Mouse (Mus musculus): ENCODE results near the gene Epn2. TPM values are rescaled to one million over a fixed set of nuclear protein-coding genes. Genes with fewer than 3 reads are reported as not detected.

Gene Epn2
- polyA plus RNA-seq (2012; fragmentation: generic; extraction: Trizol) = 14.1 TPM

- peak within 1 kb of the TSS; percentile 69 for H3K4me2 ChIP-seq (ENCODE audit: low read depth)
- peaks cover 45% of the 10 kb centered on the region for H3K79me2 ChIP-seq (ENCODE audit: control insufficient read depth, insufficient read depth)
- peak; percentile 43 for TF ChIP-seq E2F4 (IDR thresholded peaks at IDR 0.05; ENCODE audit: insufficient read depth)
- TF ChIP-seq TCF12 (IDR thresholded peaks at IDR 0.05; ENCODE audit: insufficient read depth, poor library complexity, severe bottlenecking) = no peak
- TF ChIP-seq POLR2AphosphoS2 (IDR thresholded peaks at IDR 0.05; ENCODE audit: insufficient read length, low read depth) = peak; percentile 81
- no peak for TF ChIP-seq TCF3 (IDR thresholded peaks at IDR 0.05; ENCODE audit: insufficient read length, low read depth)
- TF ChIP-seq SRF (IDR thresholded peaks at IDR 0.05; ENCODE audit: control insufficient read depth, insufficient read length, low read depth) = no peak
- TF ChIP-seq MAX (IDR thresholded peaks at IDR 0.05; ENCODE audit: low read depth) = no peak
- TF ChIP-seq REST (IDR thresholded peaks at IDR 0.05; ENCODE audit: insufficient read depth, insufficient read length) = no peak
- TF ChIP-seq POLR2A (IDR thresholded peaks at IDR 0.05; ENCODE audit: insufficient read length, low read depth) = peak; percentile 84
- TF ChIP-seq USF1 (IDR thresholded peaks at IDR 0.05; ENCODE audit: low read depth) = no peak
- no peak for TF ChIP-seq MYOD1 (IDR thresholded peaks at IDR 0.05; ENCODE audit: control insufficient read depth in 1 of 3, insufficient read length in 2 of 3, low read depth in 2 of 3)
- TF ChIP-seq MYOG (IDR thresholded peaks at IDR 0.05; ENCODE audit: control insufficient read depth in 1 of 3, insufficient read depth in 1 of 3, insufficient read length in 2 of 3, low read depth in 2 of 3) = peak in 1 of 3 experiments; percentile 24
- peak within 1 kb of the TSS; percentile 54 for H3K4me3 ChIP-seq
- no peaks in the 10 kb centered on the region for H3K36me3 ChIP-seq (ENCODE audit: control insufficient read depth, insufficient read depth)
- peak within 1 kb of the TSS; percentile 92 for H3ac ChIP-seq (ENCODE audit: control insufficient read depth, insufficient read length)
- H3K27me3 ChIP-seq (ENCODE audit: control insufficient read depth, insufficient read depth, insufficient read length) = no peaks in the 10 kb centered on the region
Observed at GRCm38 (mm10) chr11:61578983-61579877, at the start of gene Epn2. Gene Epn2, minus strand, starts transcription at chr11:61579687.

DNA sequence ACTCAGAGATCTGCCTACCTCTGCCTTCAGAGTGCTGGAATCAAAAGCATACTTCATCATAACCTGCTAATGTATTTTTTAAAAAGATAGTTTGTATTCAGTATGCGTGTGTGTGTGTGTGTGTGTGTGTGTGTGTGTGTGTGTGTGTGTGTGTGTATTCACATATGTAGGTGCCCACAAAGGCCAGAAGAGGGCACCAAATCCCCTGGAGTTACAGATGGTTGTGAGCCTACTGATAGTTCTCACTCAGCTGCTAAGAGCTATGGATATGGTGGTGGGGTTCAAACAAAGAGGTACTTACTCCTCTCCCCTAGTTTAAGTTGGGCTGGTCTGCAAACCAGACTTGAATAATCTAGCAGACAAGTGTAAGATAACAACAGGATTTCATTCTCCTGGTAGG lies 47.0 kb upstream of the Epn2 start:
- no peak overlapping the region for H3K4me2 ChIP-seq (ENCODE audit: low read depth)
- TF ChIP-seq POLR2AphosphoS2 (IDR thresholded peaks at IDR 0.05; ENCODE audit: insufficient read length, low read depth) (no peak), MAX (IDR thresholded peaks at IDR 0.05; ENCODE audit: low read depth) (no peak), TCF12 (IDR thresholded peaks at IDR 0.05; ENCODE audit: insufficient read depth, poor library complexity, severe bottlenecking) (no peak), E2F4 (IDR thresholded peaks at IDR 0.05; ENCODE audit: insufficient read depth) (no peak), POLR2A (IDR thresholded peaks at IDR 0.05; ENCODE audit: insufficient read length, low read depth) (no peak), TCF3 (IDR thresholded peaks at IDR 0.05; ENCODE audit: insufficient read length, low read depth) (no peak), USF1 (IDR thresholded peaks at IDR 0.05; ENCODE audit: low read depth) (no peak), MYOG (IDR thresholded peaks at IDR 0.05; ENCODE audit: control insufficient read depth in 1 of 3, insufficient read depth in 1 of 3, insufficient read length in 2 of 3, low read depth in 2 of 3) (no peak), CEBPB (IDR thresholded peaks at IDR 0.05; ENCODE audit: insufficient read depth, poor library complexity, severe bottlenecking) (no peak), MYOD1 (IDR thresholded peaks at IDR 0.05; ENCODE audit: control insufficient read depth in 1 of 3, insufficient read length in 2 of 3, low read depth in 2 of 3) (no peak), SRF (IDR thresholded peaks at IDR 0.05; ENCODE audit: control insufficient read depth, insufficient read length, low read depth) (no peak), REST (IDR thresholded peaks at IDR 0.05; ENCODE audit: insufficient read depth, insufficient read length) (no peak)

GRCm38 (mm10) chr11:61625136-61625535 lies 45.6 kb upstream of the Epn2 start:
- no peak for TF ChIP-seq CEBPB (IDR thresholded peaks at IDR 0.05; ENCODE audit: insufficient read depth, poor library complexity, severe bottlenecking)
- TF ChIP-seq POLR2AphosphoS2 (IDR thresholded peaks at IDR 0.05; ENCODE audit: insufficient read length, low read depth) = no peak
- no peak for TF ChIP-seq SRF (IDR thresholded peaks at IDR 0.05; ENCODE audit: control insufficient read depth, insufficient read length, low read depth)
- no peak for TF ChIP-seq POLR2A (IDR thresholded peaks at IDR 0.05; ENCODE audit: insufficient read length, low read depth)
- TF ChIP-seq MYOG (IDR thresholded peaks at IDR 0.05; ENCODE audit: control insufficient read depth in 1 of 3, insufficient read depth in 1 of 3, insufficient read length in 2 of 3, low read depth in 2 of 3) = no peak
- TF ChIP-seq TCF12 (IDR thresholded peaks at IDR 0.05; ENCODE audit: insufficient read depth, poor library complexity, severe bottlenecking) = no peak
- H3K4me3 ChIP-seq = no peak overlapping the region
- H3K79me2 ChIP-seq (ENCODE audit: control insufficient read depth, insufficient read depth) = no peaks in the 10 kb centered on the region
- no peak overlapping the region for H3ac ChIP-seq (ENCODE audit: control insufficient read depth, insufficient read length)
- no peaks in the 10 kb centered on the region for H3K36me3 ChIP-seq (ENCODE audit: control insufficient read depth, insufficient read depth)
- H3K27me3 ChIP-seq (ENCODE audit: control insufficient read depth, insufficient read depth, insufficient read length) = no peaks in the 10 kb centered on the region
- no peak overlapping the region for H3K4me2 ChIP-seq (ENCODE audit: low read depth)

More for the DNA sequence above, 47.0 kb upstream of the Epn2 start:
- Histone ChIP-seq H3K27me3 (ENCODE audit: control insufficient read depth, insufficient read depth, insufficient read length) (no peaks in the 10 kb centered on the region), H3K4me3 (no peak overlapping the region), H3K79me2 (ENCODE audit: control insufficient read depth, insufficient read depth) (no peaks in the 10 kb centered on the region), H3K36me3 (ENCODE audit: control insufficient read depth, insufficient read depth) (no peaks in the 10 kb centered on the region), H3ac (ENCODE audit: control insufficient read depth, insufficient read length) (no peak overlapping the region)

GRCm38 (mm10) chr11:61620762-61621161 lies 41.3 kb upstream of the Epn2 start:
- Histone ChIP-seq H3K4me2 (ENCODE audit: low read depth) (peak overlapping the region; percentile 84), H3K4me3 (no peak overlapping the region)

More at GRCm38 (mm10) chr11:61620762-61621161, 41.3 kb upstream of the Epn2 start:
- Histone ChIP-seq H3K27me3 (ENCODE audit: control insufficient read depth, insufficient read depth, insufficient read length) (no peaks in the 10 kb centered on the region), H3K79me2 (ENCODE audit: control insufficient read depth, insufficient read depth) (no peaks in the 10 kb centered on the region), H3ac (ENCODE audit: control insufficient read depth, insufficient read length) (no peak overlapping the region), H3K36me3 (ENCODE audit: control insufficient read depth, insufficient read depth) (no peaks in the 10 kb centered on the region)
- TF ChIP-seq MYOD1 (IDR thresholded peaks at IDR 0.05; ENCODE audit: control insufficient read depth in 1 of 3, insufficient read length in 2 of 3, low read depth in 2 of 3) (no peak), SRF (IDR thresholded peaks at IDR 0.05; ENCODE audit: control insufficient read depth, insufficient read length, low read depth) (no peak), USF1 (IDR thresholded peaks at IDR 0.05; ENCODE audit: low read depth) (no peak), POLR2A (IDR thresholded peaks at IDR 0.05; ENCODE audit: insufficient read length, low read depth) (no peak), POLR2AphosphoS2 (IDR thresholded peaks at IDR 0.05; ENCODE audit: insufficient read length, low read depth) (no peak), MAX (IDR thresholded peaks at IDR 0.05; ENCODE audit: low read depth) (no peak), E2F4 (IDR thresholded peaks at IDR 0.05; ENCODE audit: insufficient read depth) (no peak)
